Mouse (Mus musculus): Measurements from ENCODE around the gene Ppm1l.
"Not testable (repeated sequence)": the region's sequence is repeated elsewhere in the genome, so short reads cannot be mapped to it uniquely, and the experiment has no call there.

Ppm1l gene

GRCm38 (mm10) chr3:69535941-69536647 lies 219.4 kb downstream of the Ppm1l start:
- DNase-seq (ENCODE audit: low spot score) = no peak

- peak; percentile 70 for DNase-seq (ENCODE audit: low spot score)
These were observed 226.3 kb downstream of the Ppm1l start for GRCm38 (mm10) chr3:69542962-69543361.

GRCm38 (mm10) chr3:69543730-69544129 lies 227.1 kb downstream of the Ppm1l start:
- no peak for DNase-seq (ENCODE audit: low spot score)

- no peak for DNase-seq (ENCODE audit: low spot score)
These were observed 228.4 kb downstream of the Ppm1l start for GRCm38 (mm10) chr3:69545017-69545416.

GRCm38 (mm10) chr3:69548704-69549455 lies 232.2 kb downstream of the Ppm1l start:
- peak; percentile 90 for DNase-seq (ENCODE audit: low spot score)

GRCm38 (mm10) chr3:69549602-69550001 lies 232.9 kb downstream of the Ppm1l start:
- no peak for DNase-seq (ENCODE audit: low spot score)

- DNase-seq (ENCODE audit: low spot score) = no peak
These were observed 238.8 kb downstream of the Ppm1l start for GRCm38 (mm10) chr3:69555511-69555910.

GRCm38 (mm10) chr3:69556092-69556778 lies 239.6 kb downstream of the Ppm1l start:
- no peak for DNase-seq (ENCODE audit: low spot score)

- no peak for DNase-seq (ENCODE audit: low spot score)
These were observed 242.8 kb downstream of the Ppm1l start for GRCm38 (mm10) chr3:69559316-69559974.

- no peak for DNase-seq (ENCODE audit: low spot score)
These were observed 243.3 kb downstream of the Ppm1l start for GRCm38 (mm10) chr3:69559975-69560330.

- no peak for DNase-seq (ENCODE audit: low spot score)
These were observed 245.0 kb downstream of the Ppm1l start for GRCm38 (mm10) chr3:69561686-69562085.

GRCm38 (mm10) chr3:69563406-69563805 lies 246.7 kb downstream of the Ppm1l start:
- DNase-seq (ENCODE audit: low spot score) = no peak

- DNase-seq (ENCODE audit: low spot score) = not testable (repeated sequence)
These were observed 248.9 kb downstream of the Ppm1l start for GRCm38 (mm10) chr3:69565586-69565985.

- DNase-seq (ENCODE audit: low spot score) = no peak
These were observed 255.9 kb downstream of the Ppm1l start for GRCm38 (mm10) chr3:69572561-69572960.

- no peak for DNase-seq (ENCODE audit: low spot score)
These were observed 258.9 kb downstream of the Ppm1l start for GRCm38 (mm10) chr3:69575577-69575976.

- DNase-seq (ENCODE audit: low spot score) = no peak
These were observed 260.1 kb downstream of the Ppm1l start for GRCm38 (mm10) chr3:69576715-69577114.

GRCm38 (mm10) chr3:69578791-69579190 lies 262.1 kb downstream of the Ppm1l start:
- no peak for DNase-seq (ENCODE audit: low spot score)

- DNase-seq (ENCODE audit: low spot score) = no peak
These were observed 267.1 kb downstream of the Ppm1l start for GRCm38 (mm10) chr3:69583798-69584197.

- no peak for DNase-seq (ENCODE audit: low spot score)
These were observed 271.6 kb downstream of the Ppm1l start for GRCm38 (mm10) chr3:69588101-69588760.

- no peak for DNase-seq (ENCODE audit: low spot score)
These were observed 276.8 kb downstream of the Ppm1l start for GRCm38 (mm10) chr3:69593426-69593825.

GRCm38 (mm10) chr3:69594071-69594470 lies 277.4 kb downstream of the Ppm1l start:
- DNase-seq (ENCODE audit: low spot score) = no peak

GRCm38 (mm10) chr3:69596116-69596515 lies 279.5 kb downstream of the Ppm1l start:
- DNase-seq (ENCODE audit: low spot score) = no peak
